Mouse (Mus musculus): ENCODE data around the gene Thap7.
A peak's percentile ranks its signal among the peaks of the same experiment; 100 is the strongest.
"Not testable (repeated sequence)": the region's sequence is repeated elsewhere in the genome, so short reads cannot be mapped to it uniquely, and the experiment has no call there.

The Thap7 gene

GRCm38 (mm10) chr16:17532271-17532670 is 1.3 kb upstream of the Thap7 start:
- DNase-seq (ENCODE audit: low spot score): no peak

- DNase-seq (ENCODE audit: low spot score): no peak
Measured at GRCm38 (mm10) chr16:17529981-17530586, 852 bp downstream of the Thap7 start.

DNA sequence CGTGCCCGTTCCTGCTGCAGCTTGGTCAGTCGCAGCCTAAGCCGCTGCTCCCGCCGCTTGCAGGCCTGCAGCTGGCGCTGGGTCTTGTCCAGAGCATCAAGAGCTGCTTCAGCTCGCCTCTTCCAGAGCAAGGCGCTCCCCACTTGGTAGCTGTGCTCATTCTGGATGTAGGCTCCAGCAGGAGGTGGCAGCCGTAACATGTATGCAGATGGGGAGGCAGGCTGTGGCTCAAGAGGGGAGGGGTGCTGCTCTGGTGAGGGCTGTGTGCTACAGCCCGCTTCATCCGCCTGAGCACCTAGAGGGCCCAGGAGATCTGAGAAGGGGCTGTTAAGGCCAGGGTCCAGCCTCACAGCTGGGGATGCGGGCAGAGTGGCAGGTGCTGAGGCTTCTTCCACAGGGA is 2.7 kb downstream of the Thap7 start:
- DNase-seq (ENCODE audit: low spot score): no peak

DNA sequence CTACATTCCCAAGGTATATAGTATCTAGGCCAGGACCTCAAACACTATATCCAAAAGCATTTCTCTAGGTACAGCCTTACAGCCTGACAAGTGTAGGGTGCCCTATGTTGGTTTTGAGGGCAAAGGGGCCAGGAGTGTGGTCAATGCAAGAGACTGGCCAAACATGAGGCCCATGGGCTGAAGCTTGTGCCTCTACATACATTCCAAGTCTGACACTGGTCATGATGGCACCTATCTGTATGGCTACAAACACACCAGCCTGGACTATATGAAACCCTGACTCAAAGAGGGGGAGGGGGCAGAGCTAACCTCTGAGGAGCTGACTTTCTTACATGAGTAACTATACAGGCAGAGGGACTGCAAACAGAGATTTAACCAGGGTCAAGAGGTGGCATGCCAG is 3.3 kb downstream of the Thap7 start:
- no peak for DNase-seq (ENCODE audit: low spot score)

DNA sequence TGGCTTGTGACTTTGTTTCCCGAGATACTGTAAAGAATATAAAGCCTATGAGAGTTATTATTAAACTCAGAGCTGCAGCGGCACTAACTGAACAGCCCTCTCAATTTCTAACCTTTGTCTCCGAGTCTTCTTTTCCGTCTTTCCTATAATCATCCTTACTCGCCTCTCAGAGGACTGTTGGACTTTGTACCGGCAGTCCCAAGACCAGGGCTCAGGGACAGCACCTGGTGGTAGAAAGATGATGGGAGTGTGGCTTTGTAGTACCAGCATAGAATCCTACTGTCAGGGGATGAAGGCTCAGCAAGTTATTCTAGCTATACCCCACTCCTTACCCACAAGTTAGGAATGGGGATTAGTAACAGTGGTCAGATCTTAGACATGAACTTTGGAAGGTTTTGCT is 4.7 kb downstream of the Thap7 start:
- DNase-seq (ENCODE audit: low spot score): no peak

- no peak for DNase-seq (ENCODE audit: low spot score)
Measured at GRCm38 (mm10) chr16:17525524-17525923, 5.4 kb downstream of the Thap7 start.

GRCm38 (mm10) chr16:17524156-17524555 is 6.8 kb downstream of the Thap7 start:
- DNase-seq (ENCODE audit: low spot score): no peak

DNA sequence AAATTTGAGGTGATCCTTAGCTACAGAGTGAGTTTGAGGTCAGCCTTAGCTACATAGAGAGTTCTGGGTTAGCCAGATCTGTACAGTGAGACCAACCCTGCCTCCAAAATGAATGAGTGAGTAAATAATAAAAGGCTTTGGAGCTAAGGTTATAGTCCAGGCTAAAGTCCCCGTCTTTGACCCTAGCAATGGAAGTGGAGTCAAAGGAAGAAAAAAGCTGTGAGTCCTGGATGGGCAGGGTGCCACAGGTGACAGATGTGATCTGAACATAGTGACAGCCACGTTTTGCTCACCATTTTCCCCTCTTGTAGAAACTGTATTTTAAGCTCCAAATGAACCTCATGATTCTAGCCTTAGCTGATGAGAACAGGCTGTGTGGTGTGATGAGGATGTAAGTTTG is 12.0 kb downstream of the Thap7 start:
- DNase-seq (ENCODE audit: low spot score): no peak

DNA sequence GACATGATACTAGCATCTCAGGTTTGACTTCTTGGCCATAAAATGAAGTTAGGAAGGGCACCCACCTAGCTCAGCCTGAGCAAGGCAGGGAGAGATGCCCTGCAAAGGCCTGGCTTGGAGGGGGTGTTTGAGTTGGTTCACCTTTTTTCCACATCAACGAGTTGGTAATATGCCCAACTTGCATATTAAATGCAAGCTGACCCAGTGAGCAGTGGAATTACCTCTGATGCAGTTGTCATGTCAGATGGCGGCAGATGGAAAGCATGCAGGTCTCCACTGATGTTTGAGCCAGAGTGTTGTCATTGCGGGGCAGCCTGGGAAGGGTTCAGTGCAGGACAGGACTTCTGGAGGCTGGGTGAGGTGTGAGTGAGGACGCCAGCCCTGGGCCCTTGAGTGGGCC is 19.5 kb downstream of the Thap7 start:
- DNase-seq (ENCODE audit: low spot score): no peak

GRCm38 (mm10) chr16:17510686-17511085 is 20.2 kb downstream of the Thap7 start:
- DNase-seq (ENCODE audit: low spot score): no peak

DNA sequence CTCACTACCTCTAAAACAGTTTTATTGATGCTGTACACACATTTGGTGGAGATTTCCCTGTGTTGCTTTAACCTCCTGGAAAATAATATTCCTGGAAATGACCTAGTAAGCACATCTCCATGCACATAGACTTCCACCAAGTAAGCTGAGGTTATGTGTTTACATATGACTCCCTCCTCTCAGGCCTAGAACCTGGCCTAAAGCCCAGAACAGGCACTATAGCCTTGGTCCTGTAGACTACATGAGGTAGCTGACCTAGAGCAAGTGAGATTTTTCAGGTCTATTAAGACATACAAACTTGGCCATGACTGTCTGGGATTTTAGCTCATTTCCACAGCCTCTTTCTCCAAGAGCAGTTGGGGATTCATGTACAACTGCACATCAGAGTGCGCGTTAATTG is 20.8 kb downstream of the Thap7 start:
- no peak for DNase-seq (ENCODE audit: low spot score)

GRCm38 (mm10) chr16:17509240-17509597 is 21.7 kb downstream of the Thap7 start:
- DNase-seq (ENCODE audit: low spot score): no peak

GRCm38 (mm10) chr16:17508546-17509239 is 22.2 kb downstream of the Thap7 start, which contains the start of gene Lztr1:
Gene Lztr1 (plus strand): TSS chr16:17508688.
- peak; percentile 88 for DNase-seq (ENCODE audit: low spot score)

- DNase-seq (ENCODE audit: low spot score): not testable (repeated sequence)
Measured at GRCm38 (mm10) chr16:17508031-17508430, 22.9 kb downstream of the Thap7 start.

GRCm38 (mm10) chr16:17507018-17507552 is 23.9 kb downstream of the Thap7 start:
- DNase-seq (ENCODE audit: low spot score): no peak

- no peak for DNase-seq (ENCODE audit: low spot score)
Measured at GRCm38 (mm10) chr16:17502681-17503080, 28.3 kb downstream of the Thap7 start.

- no peak for DNase-seq (ENCODE audit: low spot score)
Measured at GRCm38 (mm10) chr16:17499249-17499883, 31.6 kb downstream of the Thap7 start.

GRCm38 (mm10) chr16:17496499-17497305 is 34.2 kb downstream of the Thap7 start:
- DNase-seq (ENCODE audit: low spot score): peak; percentile 63

GRCm38 (mm10) chr16:17491896-17492561 is 38.9 kb downstream of the Thap7 start:
- DNase-seq (ENCODE audit: low spot score): no peak

GRCm38 (mm10) chr16:17491154-17491553 is 39.8 kb downstream of the Thap7 start:
- DNase-seq (ENCODE audit: low spot score): no peak

- DNase-seq (ENCODE audit: low spot score): peak; percentile 44
Measured at GRCm38 (mm10) chr16:17489469-17490111, 41.3 kb downstream of the Thap7 start, which contains the start of gene Aifm3. Gene Aifm3 (plus strand): TSS chr16:17489611.
